Comparison of ENCODE assay signal across 30 mouse cellular contexts in genomic region chr7:68245681-68246080, GRCm38 (mm10). TPM values are rescaled to one million over a fixed set of nuclear protein-coding genes. Genes with fewer than 3 reads are reported as not detected.
"Had no signal": no experiment of that assay in that cellular context is flagged by ENCODE, and none has a peak within 500 bp of the region (broad histone marks: within the 10 kb centered on the region; RNA-seq: fewer than 3 reads in every experiment).

No protein-coding gene starts in this region.

- H3K27me3 ChIP-seq: heart, embryonic 15.5 days; hindbrain, embryonic 12.5 days; intestine, embryonic 15.5 days; limb, embryonic 12.5 days had no signal

- H3K9ac ChIP-seq: heart, embryonic 13.5 days; heart, embryonic 15.5 days; hindbrain, embryonic 12.5 days; hindbrain, embryonic 14.5 days; intestine, embryonic 15.5 days; limb, embryonic 12.5 days had no signal

- H3K36me3 ChIP-seq: heart, embryonic 13.5 days; heart, embryonic 15.5 days; hindbrain, embryonic 10.5 days; hindbrain, embryonic 12.5 days; intestine, embryonic 15.5 days; limb, embryonic 12.5 days had no signal

- DNase-seq: gastrocnemius, postnatal 14 days; gastrocnemius, postnatal 36 days; heart, adult 11 months; heart, adult 2 months; heart, postnatal 14 days; heart, postnatal 36 days; kidney, adult 18-20 months; kidney, adult 8-10 months; kidney, postnatal 10 days; kidney, postnatal 36 days; layer of hippocampus, adult 9-11 months; layer of hippocampus, postnatal 36 days; left cerebral cortex, postnatal 4 days; liver had no signal

- H3K9me3 ChIP-seq: heart, embryonic 15.5 days; hindbrain, embryonic 10.5 days; intestine, embryonic 15.5 days had no signal

- H3K4me2 ChIP-seq: heart, embryonic 11.5 days; heart, embryonic 13.5 days; heart, embryonic 15.5 days; hindbrain, embryonic 12.5 days; hindbrain, embryonic 14.5 days; intestine, embryonic 15.5 days; limb, embryonic 12.5 days; liver, embryonic 11.5 days had no signal

- H3K4me1 ChIP-seq: heart, embryonic 13.5 days; heart, embryonic 15.5 days; hindbrain, embryonic 10.5 days; hindbrain, embryonic 12.5 days; intestine, embryonic 15.5 days had no signal

- H3K4me3 ChIP-seq: heart, adult 2 months; heart, embryonic 13.5 days; heart, embryonic 15.5 days; hindbrain, embryonic 10.5 days; hindbrain, embryonic 12.5 days; intestine, embryonic 15.5 days; limb, embryonic 12.5 days had no signal

- ATAC-seq: hindbrain, embryonic 16.5 days; inflammation-experienced regulatory T-cells, adult 6 months; intestine, embryonic 15.5 days; intestine, postnatal 0 days had no signal

- H3K27ac ChIP-seq: heart, adult 2 months; heart, embryonic 13.5 days; heart, embryonic 15.5 days; hindbrain, embryonic 10.5 days; hindbrain, embryonic 12.5 days; hindbrain, embryonic 14.5 days; intestine, embryonic 15.5 days; limb, embryonic 12.5 days had no signal

RNA-seq across cellular contexts. Expression of gene Pgpep1l, which starts 18.4 kb away (rescaled TPM):
- polyA plus RNA-seq: gonadal fat pad, adult 2 months; heart, embryonic 11.5 days; heart, embryonic 13.5 days; hindbrain, embryonic 10.5 days; hindbrain, embryonic 12.5 days; hindbrain, embryonic 16.5 days; intestine, embryonic 15.5 days; intestine, postnatal 0 days; kidney, embryonic 14.5 days; kidney, embryonic 16.5 days; large intestine, adult 2 months; limb, embryonic 12.5 days; liver, embryonic 11.5 days had no signal

RNA-seq across cellular contexts. Expression of gene Fam169b, which starts 28.0 kb away (rescaled TPM):
- polyA plus RNA-seq: hindbrain, embryonic 16.5 days had no signal
